Mouse (Mus musculus) WW6 (cell line): ENCODE data around the gene Ttc39d.
"Not testable (repeated sequence)": the region's sequence is repeated elsewhere in the genome, so short reads cannot be mapped to it uniquely, and the experiment has no call there.

Experiments used
- DNase-seq: peaks from one replicate; pipeline ENCODE4 v3.0.0-alpha.2; 2013; ENCODE audit warnings: low read depth, low spot score

Gene Ttc39d

GRCm38 (mm10) chr17:80206671-80207581, at the start of gene Ttc39d, which contains the start of gene Srsf7:
Gene Ttc39d, plus strand, starts transcription at chr17:80207460.
Gene Srsf7, minus strand, starts transcription at chr17:80207307.
- DNase-seq: peak; percentile 97

GRCm38 (mm10) chr17:80157489-80157888, 49.8 kb upstream of the Ttc39d start:
- no peak for DNase-seq

GRCm38 (mm10) chr17:80160454-80160853, 46.8 kb upstream of the Ttc39d start:
- no peak for DNase-seq

GRCm38 (mm10) chr17:80163991-80164390, 43.3 kb upstream of the Ttc39d start:
- no peak for DNase-seq

- no peak for DNase-seq
These were observed 41.5 kb upstream of the Ttc39d start for GRCm38 (mm10) chr17:80165741-80166140.

- no peak for DNase-seq
These were observed 40.9 kb upstream of the Ttc39d start for GRCm38 (mm10) chr17:80166346-80166745.

GRCm38 (mm10) chr17:80167436-80167835, 39.8 kb upstream of the Ttc39d start:
- no peak for DNase-seq

GRCm38 (mm10) chr17:80167851-80168251, 39.4 kb upstream of the Ttc39d start:
- DNase-seq: no peak

GRCm38 (mm10) chr17:80168425-80169182, 38.7 kb upstream of the Ttc39d start:
- no peak for DNase-seq

GRCm38 (mm10) chr17:80169792-80170191, 37.5 kb upstream of the Ttc39d start:
- no peak for DNase-seq

- DNase-seq: no peak
These were observed 36.3 kb upstream of the Ttc39d start for GRCm38 (mm10) chr17:80170951-80171350.

GRCm38 (mm10) chr17:80171948-80172347, 35.3 kb upstream of the Ttc39d start:
- no peak for DNase-seq

GRCm38 (mm10) chr17:80172761-80173160, 34.5 kb upstream of the Ttc39d start:
- DNase-seq: no peak

- no peak for DNase-seq
These were observed 33.6 kb upstream of the Ttc39d start for GRCm38 (mm10) chr17:80173708-80174107.

GRCm38 (mm10) chr17:80174146-80174545, 33.1 kb upstream of the Ttc39d start:
- no peak for DNase-seq

- DNase-seq: no peak
These were observed 32.4 kb upstream of the Ttc39d start for GRCm38 (mm10) chr17:80174699-80175385.

- no peak for DNase-seq
These were observed 31.9 kb upstream of the Ttc39d start for GRCm38 (mm10) chr17:80175386-80175739.

- DNase-seq: no peak
These were observed 31.3 kb upstream of the Ttc39d start for GRCm38 (mm10) chr17:80175966-80176365.

GRCm38 (mm10) chr17:80178846-80179245, 28.4 kb upstream of the Ttc39d start:
- not testable (repeated sequence) for DNase-seq

- DNase-seq: no peak
These were observed 27.3 kb upstream of the Ttc39d start for GRCm38 (mm10) chr17:80179959-80180358.

- DNase-seq: no peak
These were observed 26.8 kb upstream of the Ttc39d start for GRCm38 (mm10) chr17:80180468-80180867.

GRCm38 (mm10) chr17:80183615-80184014, 23.6 kb upstream of the Ttc39d start:
- no peak for DNase-seq
